Mouse (Mus musculus): Measurements from ENCODE around the gene Heg1.
A peak's percentile ranks its signal among the peaks of the same experiment; 100 is the strongest.

Gene Heg1

DNA sequence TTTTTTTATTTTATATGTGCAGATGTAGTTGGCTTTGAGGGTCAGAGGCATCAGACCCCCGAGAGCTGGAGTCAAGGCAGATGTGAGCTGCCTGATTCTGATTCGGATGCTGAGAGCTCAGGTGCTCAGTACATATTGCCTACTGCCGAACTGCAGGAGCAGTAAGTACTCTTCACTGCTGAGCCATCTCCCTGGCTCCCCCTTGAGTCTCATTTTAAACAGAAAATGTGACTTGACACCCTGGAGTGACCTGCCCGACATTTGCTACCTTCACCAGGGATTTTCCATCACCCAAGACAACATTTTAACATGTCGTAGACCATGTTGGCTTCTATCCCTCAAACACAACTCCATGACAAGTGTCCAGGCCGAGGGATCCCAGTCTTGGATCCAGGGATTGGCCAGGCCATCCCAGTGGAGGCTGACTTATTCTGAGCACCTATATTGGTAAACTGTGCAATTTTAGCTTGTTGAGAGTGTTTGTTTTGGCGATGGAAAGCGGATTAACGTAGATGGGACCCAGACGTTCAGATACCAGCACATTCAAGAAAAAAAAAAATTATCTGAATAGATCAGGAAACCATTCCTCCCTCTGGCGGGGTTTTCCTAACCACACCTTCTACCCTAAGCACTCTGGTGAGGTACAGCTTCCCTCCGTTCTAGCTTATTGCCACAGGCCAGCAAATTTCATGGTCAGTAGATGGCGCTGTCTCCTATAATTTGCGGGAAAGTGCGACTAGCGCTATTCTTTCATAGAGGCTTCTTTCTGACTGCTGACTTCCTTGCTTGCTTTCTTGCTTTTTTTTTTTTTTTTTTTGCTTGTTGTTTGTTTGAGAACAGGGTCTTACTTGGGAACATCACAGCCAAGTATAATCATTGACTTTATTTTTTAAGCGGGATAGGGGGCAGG lies 136.4 kb downstream of the Heg1 start:
- peak; percentile 61 to 79 for DNase-seq (ENCODE audit: low spot score in 2 of 2)
